Mouse (Mus musculus) embryonic facial prominence, embryonic 14.5 days (tissue): Measurements from ENCODE around the gene Rnf115. TPM values are rescaled to one million over a fixed set of nuclear protein-coding genes. Genes with fewer than 3 reads are reported as not detected.

ENCODE experiments used
- ATAC-seq: fragments of 200-750 bp; cut with Nextera tagmentation; 2 replicates; pipeline ENCODE4 v1.8.0; 2017; ENCODE audit warnings: low read depth, moderate number of reproducible peaks, moderate TSS enrichment
- DNase-seq: peaks from one replicate; pipeline ENCODE4 v3.0.0-alpha.2; 2015; ENCODE audit warnings: low spot score
- H3K27ac ChIP-seq: fragments of 300-500 bp; sonication (generic); replicated peaks from 2 replicates; pipeline ENCODE4 v1.5.1; 2014; ENCODE audit warnings: low read depth, mild to moderate bottlenecking, low read length, moderate library complexity
- H3K27me3 ChIP-seq: fragments of 300-500 bp; sonication (generic); replicated peaks from 2 replicates; pipeline ENCODE4 v1.6.1; 2014; ENCODE audit warnings: low read length; ENCODE audit not compliant: control insufficient read depth, insufficient read depth
- H3K36me3 ChIP-seq: fragments of 300-500 bp; sonication (generic); 2 replicates; pipeline ENCODE4 v1.6.1; 2014; ENCODE audit warnings: low read length, mixed read lengths; ENCODE audit not compliant: control insufficient read depth, insufficient read depth
- H3K4me1 ChIP-seq: fragments of 300-500 bp; sonication (generic); 2 replicates; pipeline ENCODE4 v1.6.1; 2014; ENCODE audit warnings: antibody characterized with exemption, low read length; ENCODE audit not compliant: control insufficient read depth, insufficient read depth
- H3K4me2 ChIP-seq: fragments of 300-500 bp; sonication (generic); 2 replicates; pipeline ENCODE4 v1.6.1; 2014; ENCODE audit warnings: low read depth, mild to moderate bottlenecking, low read length, moderate library complexity, mixed read lengths
- H3K4me3 ChIP-seq: fragments of 300-500 bp; sonication (generic); 2 replicates; pipeline ENCODE4 v1.5.1; 2014; ENCODE audit warnings: low read depth, mild to moderate bottlenecking, low read length
- H3K9ac ChIP-seq: fragments of 300-500 bp; sonication (generic); 2 replicates; pipeline ENCODE4 v1.6.1; 2014; ENCODE audit warnings: low read depth, mild to moderate bottlenecking, low read length, moderate library complexity, mixed read lengths
- H3K9me3 ChIP-seq: fragments of 300-500 bp; sonication (generic); 2 replicates; pipeline ENCODE4 v1.6.1; 2016; ENCODE audit warnings: low read length; ENCODE audit not compliant: control insufficient read depth
- WGBS: fragments of 180-500 bp; shearing (Covaris S2); extraction: QIAGEN DNeasy Blood & Tissue Kit; methylation state at CpG from one replicate; pipeline ENCODE4 v1.1.7; 2014; 5-methylcytosine and 5-hydroxymethylcytosine counted together
- polyA plus RNA-seq: library from polyadenylated mRNA; unstranded; fragments of >200 nt; fragmentation: Nextera tagmentation; extraction: Ambion mirVana; gene quantifications from 2 replicates; pipeline ENCODE4 v1.2.1, GENCODE M21; 2014

Rnf115 gene
- polyA plus RNA-seq, 1 experiment from 2014 or later = 45.6 TPM

DNA sequence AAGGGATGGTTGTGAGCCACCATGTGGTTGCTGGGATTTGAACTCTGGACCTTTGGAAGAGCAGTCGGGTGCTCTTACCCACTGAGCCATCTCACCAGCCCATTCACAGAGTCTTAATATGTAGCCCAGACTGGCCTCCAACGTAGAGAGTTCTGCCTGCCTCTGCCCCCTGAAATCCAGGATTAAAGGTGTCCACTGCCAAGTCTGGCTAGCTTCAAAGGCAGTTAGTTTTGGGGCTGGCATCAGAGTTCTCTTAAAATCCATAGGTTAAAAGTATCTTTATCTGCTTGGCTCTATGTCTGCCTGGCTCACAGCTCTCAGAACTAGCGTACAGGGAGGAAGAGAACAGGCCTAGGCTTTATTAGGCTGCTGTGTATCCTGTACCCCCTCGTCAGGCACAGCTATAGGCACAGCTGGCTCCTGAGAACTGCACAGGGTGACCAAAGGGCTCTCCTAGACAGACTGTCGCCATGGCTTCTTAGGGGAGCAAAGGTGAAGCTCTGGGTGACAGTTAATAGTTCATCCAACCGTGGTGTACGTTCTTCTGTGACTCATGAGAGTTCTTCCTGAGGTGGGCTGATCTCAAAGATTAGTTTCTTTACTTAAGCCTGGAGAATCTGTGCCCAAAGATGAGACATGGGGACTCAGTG, 111.7 kb downstream of the Rnf115 start:
- H3K4me3 ChIP-seq = no peak overlapping the region
- no peaks in the 10 kb centered on the region for H3K27me3 ChIP-seq
- DNase-seq (no peak), ATAC-seq (no peak)
- H3K36me3 ChIP-seq = no peaks in the 10 kb centered on the region
- H3K27ac ChIP-seq = no peak overlapping the region
- no peak overlapping the region for H3K9ac ChIP-seq
- H3K4me2 ChIP-seq = no peak overlapping the region
- H3K4me1 ChIP-seq = no peaks in the 10 kb centered on the region
- 75% methylated on average over 7 of the region's 7 CpGs for WGBS
- H3K9me3 ChIP-seq = no peaks in the 10 kb centered on the region

Other genes starting within 250 kb of the Rnf115 start
- 28.3 and 36.4 TPM in 2 replicates for gene Hfe2, start 202.5 kb upstream of the Rnf115 start, polyA plus RNA-seq
- gene Txnip, start 169.7 kb upstream of the Rnf115 start, polyA plus RNA-seq = 160 and 166 TPM in 2 replicates
- gene Gm16253, start 150.7 kb upstream of the Rnf115 start, polyA plus RNA-seq = 0.55 TPM in 1 of 2 replicates, not detected in the other
- 8.9 and 11.0 TPM in 2 replicates for gene Polr3gl, start 133.5 kb upstream of the Rnf115 start, polyA plus RNA-seq
- gene Ankrd34a, start 131.0 kb upstream of the Rnf115 start, polyA plus RNA-seq = 2.7 and 3.0 TPM in 2 replicates
- gene Lix1l, start 126.5 kb upstream of the Rnf115 start, polyA plus RNA-seq = 9.1 and 10.1 TPM in 2 replicates
- 122 and 127 TPM in 2 replicates for gene Rbm8a, start 97.7 kb upstream of the Rnf115 start, polyA plus RNA-seq
- gene Pex11b, start 92.3 kb upstream of the Rnf115 start, polyA plus RNA-seq = 51.6 and 56.5 TPM in 2 replicates
- 0.33 and 0.47 TPM in 2 replicates for gene Gm42957, start 92.2 kb upstream of the Rnf115 start, polyA plus RNA-seq
- gene Itga10, start 82.1 kb upstream of the Rnf115 start, polyA plus RNA-seq = 6.4 and 8.1 TPM in 2 replicates
- gene Ankrd35, start 57.5 kb upstream of the Rnf115 start, polyA plus RNA-seq = 2.9 and 3.6 TPM in 2 replicates
- 45.1 and 48.9 TPM in 2 replicates for gene Pias3, start 31.3 kb upstream of the Rnf115 start, polyA plus RNA-seq
- gene Nudt17, start 19.1 kb upstream of the Rnf115 start, polyA plus RNA-seq = 9.5 and 11.8 TPM in 2 replicates
- 21.0 and 25.0 TPM in 2 replicates for gene Polr3c, start within 50 bp of the Rnf115 start, polyA plus RNA-seq
- not detected in 2 replicates for gene Pdzk1, start 101.6 kb downstream of the Rnf115 start, polyA plus RNA-seq
- gene Cd160, start 101.7 kb downstream of the Rnf115 start, polyA plus RNA-seq = 0.24 and 0.25 TPM in 2 replicates
- gene Gja5, start 177.0 kb downstream of the Rnf115 start, polyA plus RNA-seq = 7.7 and 8.2 TPM in 2 replicates
- gene Gpr89, start 177.7 kb downstream of the Rnf115 start, polyA plus RNA-seq = 41.0 and 47.0 TPM in 2 replicates
- not detected in 2 replicates for gene Gja8, start 198.4 kb downstream of the Rnf115 start, polyA plus RNA-seq